Mouse (Mus musculus) retina, embryonic 14.5 days (tissue): Measurements from ENCODE around the gene Myoc.
"Not testable (repeated sequence)": the region's sequence is repeated elsewhere in the genome, so short reads cannot be mapped to it uniquely, and the experiment has no call there.

Experiments used
- DNase-seq: peaks from one replicate; pipeline ENCODE4 v3.0.0-alpha.2; 2015; ENCODE audit warnings: low spot score

The Myoc gene

GRCm38 (mm10) chr1:162639051-162639750, at the start of gene Myoc:
Gene Myoc (plus strand): TSS chr1:162639155.
- no peak for DNase-seq

DNA sequence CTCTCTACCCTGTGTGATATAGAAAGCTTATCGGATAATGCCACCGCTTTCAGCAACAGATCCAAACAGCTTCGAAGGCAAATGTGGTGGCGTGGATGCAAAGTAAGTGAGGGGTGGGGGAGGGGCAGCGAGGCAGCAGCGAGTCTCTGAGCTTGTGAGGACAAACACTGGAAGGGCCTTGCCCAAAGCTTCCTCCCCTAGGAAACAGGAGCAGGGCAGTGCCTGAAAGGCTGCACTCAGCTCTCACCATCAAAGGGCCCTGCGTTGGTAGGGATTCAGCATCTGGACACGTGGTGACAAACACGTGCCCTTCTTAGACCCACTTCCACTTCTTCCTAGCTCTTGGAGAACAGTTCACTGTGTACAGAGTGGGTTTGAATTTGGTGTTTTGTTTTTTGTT, 49.5 kb upstream of the Myoc start:
- DNase-seq: peak; percentile 53

DNA sequence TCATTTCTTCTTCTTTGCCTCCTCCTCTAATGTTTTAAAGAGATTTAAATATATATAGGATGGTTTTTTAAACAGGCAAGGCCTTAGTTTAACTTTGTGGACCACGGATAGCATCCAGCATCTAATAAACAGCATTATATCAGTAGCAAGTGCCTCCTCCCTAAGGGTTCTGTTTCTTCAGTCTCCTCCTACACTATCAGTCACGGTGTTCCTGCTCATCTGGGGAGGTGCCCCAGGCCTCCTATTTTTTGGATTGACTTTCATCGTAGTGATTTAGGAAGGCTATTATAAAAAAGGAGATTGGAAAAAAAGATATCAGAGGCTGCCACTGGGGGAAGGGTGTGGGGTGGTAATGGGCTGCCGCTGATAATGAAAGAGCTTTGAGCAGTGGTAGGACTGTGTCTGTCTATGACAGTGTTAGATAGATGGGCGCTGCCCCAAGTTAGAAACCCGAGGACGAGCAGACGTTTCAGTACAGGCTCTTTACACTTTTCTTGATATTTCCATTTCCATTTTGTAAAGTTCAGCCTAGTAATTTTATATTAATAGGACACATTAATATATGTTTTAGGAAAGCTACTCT, 48.4 kb upstream of the Myoc start:
- DNase-seq: no peak

GRCm38 (mm10) chr1:162597379-162598102, 41.4 kb upstream of the Myoc start:
- no peak for DNase-seq

DNA sequence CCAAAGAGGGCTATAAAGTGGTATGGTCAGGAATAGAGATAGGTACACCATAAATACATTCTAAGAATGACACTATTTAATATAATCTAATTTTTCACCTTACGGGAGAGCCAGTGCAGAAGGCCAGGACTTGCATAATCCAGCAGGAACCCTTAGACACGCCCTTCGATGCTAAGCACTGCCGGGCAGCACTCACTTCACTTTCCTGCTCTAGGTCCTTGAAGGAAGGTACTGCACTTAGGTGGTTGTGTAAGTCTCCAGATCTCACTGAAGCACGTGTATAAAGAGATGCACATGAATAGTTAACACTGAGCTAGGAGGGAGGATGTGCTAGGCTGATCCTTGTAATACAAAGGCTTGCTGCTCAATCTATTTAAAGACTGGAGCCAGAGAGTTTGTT, 39.3 kb upstream of the Myoc start:
- no peak for DNase-seq

DNA sequence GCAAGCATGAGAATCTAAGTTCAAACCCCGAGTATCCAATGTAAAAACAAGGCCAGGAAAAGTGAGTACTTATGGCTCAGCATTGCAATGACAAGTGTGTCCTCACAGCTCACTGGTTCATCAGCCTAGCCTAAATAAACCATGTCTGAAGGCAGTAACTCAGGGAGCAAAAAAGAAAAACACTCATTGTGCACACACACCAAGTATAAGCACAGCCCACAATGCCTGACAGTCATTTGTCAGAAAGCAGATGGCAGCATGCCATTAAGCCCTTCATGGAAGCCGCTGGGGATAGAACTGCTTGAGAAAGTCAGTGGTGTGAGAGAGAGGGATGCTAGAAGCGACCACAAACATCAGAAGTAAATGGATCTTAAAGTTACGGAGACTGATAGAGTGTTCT, 37.7 kb upstream of the Myoc start:
- no peak for DNase-seq

DNA sequence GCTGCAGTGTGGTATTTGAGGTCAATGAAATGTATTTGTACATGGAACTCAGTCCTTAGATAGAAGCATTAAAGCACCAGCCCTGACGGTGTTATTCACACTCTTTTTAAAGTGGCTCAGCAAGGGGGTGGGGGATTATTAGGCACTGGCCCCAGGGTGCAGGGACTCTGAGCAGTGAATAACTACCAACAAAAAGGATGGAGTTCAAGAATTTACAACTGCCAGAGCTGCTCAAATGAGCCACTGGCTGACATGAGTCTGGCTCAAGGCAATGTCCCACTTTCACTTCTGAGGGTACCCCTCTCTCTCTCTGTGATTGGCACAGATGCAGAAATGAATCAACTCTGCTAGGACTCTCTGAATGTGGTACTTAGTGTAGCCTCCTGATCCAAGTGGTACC, 30.8 kb upstream of the Myoc start:
- DNase-seq: no peak

DNA sequence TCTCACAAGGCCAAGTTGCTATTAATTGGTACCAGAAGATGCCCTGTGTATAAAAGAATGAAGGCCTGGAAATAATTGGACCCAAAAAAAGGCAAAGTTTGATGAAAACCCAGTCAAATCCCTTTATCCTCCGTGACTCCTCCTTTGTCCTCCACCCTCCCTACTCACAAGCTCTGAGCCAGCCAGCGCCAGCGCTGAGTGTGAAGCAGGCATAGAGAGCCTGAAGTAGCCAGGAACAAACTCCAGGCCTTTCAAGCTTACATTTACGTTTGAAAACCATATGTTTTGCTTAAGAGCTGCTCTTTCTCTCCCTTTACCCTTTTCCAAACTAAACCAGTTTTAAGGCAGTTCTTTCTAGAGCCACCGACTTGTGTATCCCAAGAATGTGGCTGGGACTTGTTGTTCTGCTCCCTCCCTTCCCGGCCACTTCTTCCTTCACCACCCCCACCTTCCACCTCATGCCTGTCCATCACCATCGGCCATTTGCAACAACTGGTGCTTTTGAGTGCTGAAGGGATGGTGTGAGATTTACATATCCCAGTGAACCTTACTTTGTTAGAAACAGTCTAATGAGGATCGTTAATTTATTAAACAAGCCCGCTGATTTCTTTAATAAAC, 29.2 kb upstream of the Myoc start:
- no peak for DNase-seq

GRCm38 (mm10) chr1:162611191-162611590, 27.8 kb upstream of the Myoc start:
- no peak for DNase-seq

GRCm38 (mm10) chr1:162615511-162615910, 23.4 kb upstream of the Myoc start:
- DNase-seq: peak; percentile 10

GRCm38 (mm10) chr1:162620487-162620886, 18.5 kb upstream of the Myoc start:
- DNase-seq: peak; percentile 21

- peak; percentile 11 for DNase-seq
Measured at GRCm38 (mm10) chr1:162623895-162624294, 15.1 kb upstream of the Myoc start.

DNA sequence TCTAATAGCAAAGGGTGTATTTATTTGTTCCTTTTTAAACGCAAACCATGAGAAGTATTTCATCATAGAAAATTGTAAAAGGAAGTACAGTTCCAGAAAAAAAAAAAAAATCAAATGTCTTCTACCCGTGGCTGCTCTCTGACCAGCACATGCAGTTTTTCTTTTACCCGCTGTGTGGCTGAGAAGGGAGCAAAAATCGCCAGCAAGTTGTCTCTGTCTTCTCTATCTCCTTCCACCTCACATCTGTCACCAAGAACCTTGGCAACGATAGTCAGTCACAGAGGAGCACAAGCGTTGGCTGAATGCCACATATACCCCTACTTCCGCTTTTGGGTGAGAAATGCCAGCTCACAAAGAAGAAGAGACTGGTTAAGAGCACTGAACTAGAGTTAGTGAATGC, 13.7 kb upstream of the Myoc start:
- no peak for DNase-seq

GRCm38 (mm10) chr1:162627821-162628220, 11.1 kb upstream of the Myoc start:
- not testable (repeated sequence) for DNase-seq

DNA sequence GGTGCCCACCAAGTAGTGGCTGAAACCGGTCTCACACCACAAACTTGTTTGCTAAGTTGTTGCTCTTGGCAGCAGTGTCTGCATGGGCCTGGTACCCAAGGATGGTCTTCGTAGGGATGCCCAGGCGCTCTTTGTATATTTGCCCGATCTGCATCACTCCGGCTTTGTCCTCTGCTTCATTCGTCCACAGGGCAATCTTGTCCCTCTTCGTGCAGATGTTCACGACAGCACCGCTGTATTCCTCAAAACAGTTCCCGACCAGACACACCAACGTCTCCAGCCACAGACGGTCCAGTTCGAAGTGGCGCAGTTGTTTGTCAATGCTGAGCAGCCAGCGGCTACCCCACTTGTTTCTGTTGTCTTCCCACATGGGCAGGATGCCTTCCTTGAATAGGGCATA, 10.6 kb upstream of the Myoc start:
- not testable (repeated sequence) for DNase-seq

GRCm38 (mm10) chr1:162635291-162635931, 3.5 kb upstream of the Myoc start:
- DNase-seq: not testable (repeated sequence)

GRCm38 (mm10) chr1:162636516-162636915, 2.4 kb upstream of the Myoc start:
- DNase-seq: no peak

GRCm38 (mm10) chr1:162638535-162638934, 420 bp upstream of the Myoc start:
- DNase-seq: no peak

GRCm38 (mm10) chr1:162639861-162640260, 906 bp downstream of the Myoc start:
- DNase-seq: no peak

DNA sequence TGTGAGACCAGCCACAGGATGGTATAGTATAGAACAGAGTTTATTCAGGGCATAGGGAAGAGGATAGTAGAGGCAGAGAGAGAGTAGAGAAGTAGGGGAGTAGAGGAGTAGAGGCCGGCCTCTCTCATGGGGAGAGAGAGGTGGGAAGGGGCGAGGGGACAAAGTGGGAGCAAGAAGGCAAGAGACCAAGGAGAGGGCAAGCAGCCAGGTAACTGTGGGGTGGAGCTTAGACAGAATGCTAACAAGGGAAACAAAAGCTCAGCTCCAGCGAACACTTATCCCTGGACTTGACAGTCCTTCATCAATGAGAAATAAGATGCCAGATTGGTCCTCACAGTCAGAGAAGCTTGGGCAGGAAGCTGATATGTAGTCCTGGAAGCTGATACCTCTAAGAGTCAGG, 3.6 kb downstream of the Myoc start:
- no peak for DNase-seq

DNA sequence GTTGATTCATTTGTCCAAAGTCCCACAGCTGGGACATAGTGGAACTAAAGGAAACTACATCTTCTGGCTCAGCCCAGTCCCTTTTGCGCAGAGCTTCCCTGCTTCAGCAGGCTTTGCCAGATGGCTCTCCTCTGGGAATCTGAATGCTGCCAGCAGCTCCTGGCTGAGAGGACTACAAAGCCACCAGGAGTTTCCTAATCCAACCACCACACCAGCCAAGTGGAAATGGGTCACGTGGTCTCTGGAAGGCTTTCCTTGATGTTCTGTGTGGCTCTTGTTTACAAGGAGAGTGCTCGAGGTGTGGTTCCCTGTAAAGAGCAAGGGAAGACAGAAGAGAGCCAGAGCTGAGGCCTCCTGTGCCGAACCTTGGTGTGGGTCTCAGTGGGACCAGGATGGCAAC, 4.8 kb downstream of the Myoc start:
- DNase-seq: peak; percentile 16

GRCm38 (mm10) chr1:162646083-162646686, 7.2 kb downstream of the Myoc start:
- DNase-seq: no peak
